Mouse (Mus musculus) liver, embryonic 14.5 days (tissue): Measurements from ENCODE around the gene Fam186b.
A peak's percentile ranks its signal among the peaks of the same experiment; 100 is the strongest.

Experiments
- CTCF ChIP-seq: IDR thresholded peaks from 2 replicates; pipeline ENCODE4 v1.5.1; 2016; ENCODE audit warnings: antibody characterized with exemption, low read depth, control low read depth
- EP300 ChIP-seq: IDR thresholded peaks from 2 replicates; pipeline ENCODE4 v1.6.1; 2016; ENCODE audit warnings: antibody characterized with exemption, low read depth

DNA sequence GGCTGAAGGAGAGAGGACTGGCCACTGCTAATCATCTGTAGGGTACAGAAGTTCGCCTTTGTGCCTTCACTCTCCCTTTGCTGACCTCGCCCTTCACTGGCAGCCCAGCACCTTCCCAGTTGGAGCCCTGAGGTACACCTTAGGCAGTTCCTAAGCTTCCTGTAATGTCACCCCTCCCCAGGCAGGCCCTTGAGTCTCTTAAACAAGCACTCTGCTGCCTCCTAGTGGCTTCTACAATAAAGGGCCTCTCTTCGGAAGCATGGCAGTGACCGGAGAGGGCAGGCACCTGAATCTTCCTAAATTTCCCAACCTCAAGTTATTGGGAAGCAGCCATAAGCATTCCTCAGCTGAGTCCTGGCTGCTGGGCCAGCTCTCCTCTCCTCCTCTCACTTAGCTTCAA lies 30.0 kb downstream of the Fam186b start:
- TF ChIP-seq EP300 (no peak), CTCF (peak; percentile 85)
